Mouse (Mus musculus): Measurements from ENCODE around the gene Adamts1. TPM values are rescaled to one million over a fixed set of nuclear protein-coding genes. Genes with fewer than 3 reads are reported as not detected.

Adamts1 gene
- polyA plus RNA-seq (2014; fragmentation: Nextera tagmentation; extraction: Ambion mirVana), result 6.7 and 7.4 TPM in 2 replicates

- peak; percentile 87 for DNase-seq (ENCODE audit: low spot score)
- Histone ChIP-seq H3K4me3 (ENCODE audit: low read depth, low read length) (peak within 1 kb of the TSS; percentile 49), H3K27me3 (replicated peaks; ENCODE audit: control insufficient read depth, insufficient read depth, low read length) (no peaks in the 10 kb centered on the region), H3K4me2 (ENCODE audit: low read length) (peak within 1 kb of the TSS; percentile 92), H3K4me1 (ENCODE audit: control insufficient read depth, insufficient read depth, low read length) (peaks cover 10% of the 10 kb centered on the region; the same call in 1 of the 2 replicates), H3K9me3 (replicated peaks; ENCODE audit: control insufficient read depth, low read length) (no peaks in the 10 kb centered on the region), H3K9ac (ENCODE audit: low read length) (peak within 1 kb of the TSS; percentile 68), H3K27ac (ENCODE audit: low read depth, low read length) (peak within 1 kb of the TSS; percentile 72; the same call in 1 of the 2 replicates), H3K36me3 (ENCODE audit: control insufficient read depth, insufficient read depth, low read length) (no peaks in the 10 kb centered on the region)
- under 1% methylated on average over 26 of the region's 26 CpGs for WGBS
- ATAC-seq, result peak; percentile 80
Measured at GRCm38 (mm10) chr16:85802954-85803353, at the start of gene Adamts1. Gene Adamts1 (minus strand): TSS chr16:85803113.

DNA sequence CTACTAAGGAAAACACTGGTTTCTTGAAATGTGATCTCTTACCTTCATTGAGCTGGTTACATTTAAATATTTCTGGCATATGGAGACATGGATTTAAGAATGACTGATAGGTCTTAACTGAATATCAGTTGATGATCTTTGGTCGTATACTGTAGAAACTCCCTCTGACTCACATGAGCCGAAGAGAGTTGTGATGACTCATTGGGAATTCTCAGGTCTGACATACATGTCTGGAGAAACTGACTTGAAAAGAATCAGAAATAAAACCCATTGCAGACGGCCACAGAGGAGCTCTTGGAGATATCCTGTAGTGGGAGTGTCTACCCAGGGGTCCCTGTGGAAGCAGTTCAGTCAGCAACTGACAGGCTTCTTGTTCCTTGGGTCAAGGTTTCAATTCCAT is 24.2 kb upstream of the Adamts1 start:
- ATAC-seq (no peak), DNase-seq (ENCODE audit: low spot score) (no peak)
- H3K27me3 ChIP-seq (replicated peaks; ENCODE audit: control insufficient read depth, insufficient read depth, low read length), result no peaks in the 10 kb centered on the region

DNA sequence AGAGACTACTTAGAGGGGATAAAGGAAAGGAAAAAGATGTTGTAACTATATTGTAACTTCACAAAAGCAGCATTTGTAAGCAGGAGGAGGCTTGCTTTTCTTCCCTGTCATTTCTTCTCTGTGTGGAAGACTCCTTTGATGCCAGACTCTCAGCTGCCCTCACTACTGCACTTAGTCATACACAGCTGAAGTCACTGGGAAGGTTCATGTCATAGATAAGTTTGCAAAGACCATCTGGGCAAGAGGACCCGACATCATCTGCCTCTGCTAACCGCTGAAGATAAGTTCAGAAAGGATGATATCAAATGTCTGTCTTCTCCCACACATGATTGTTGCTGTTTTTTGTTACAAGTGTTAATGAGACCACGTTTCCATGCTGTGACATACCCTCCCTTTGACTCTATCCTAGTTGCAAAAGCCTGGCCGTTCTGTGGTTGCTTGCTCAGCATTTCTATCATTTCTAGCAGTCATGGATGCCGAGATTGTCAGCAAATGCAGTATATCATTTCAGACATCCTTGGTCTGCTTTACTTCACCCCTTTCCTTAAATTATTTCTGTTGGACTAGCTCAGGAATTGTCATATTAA is 19.5 kb upstream of the Adamts1 start:
- 87% methylated on average over 5 of the region's 5 CpGs for WGBS
- Histone ChIP-seq H3K4me2 (ENCODE audit: low read length) (no peak overlapping the region), H3K4me3 (ENCODE audit: low read depth, low read length) (no peak overlapping the region), H3K4me1 (ENCODE audit: control insufficient read depth, insufficient read depth, low read length) (no peaks in the 10 kb centered on the region), H3K27me3 (replicated peaks; ENCODE audit: control insufficient read depth, insufficient read depth, low read length) (no peaks in the 10 kb centered on the region), H3K9me3 (replicated peaks; ENCODE audit: control insufficient read depth, low read length) (no peaks in the 10 kb centered on the region), H3K9ac (ENCODE audit: low read length) (no peak overlapping the region), H3K27ac (ENCODE audit: low read depth, low read length) (no peak overlapping the region), H3K36me3 (ENCODE audit: control insufficient read depth, insufficient read depth, low read length) (no peaks in the 10 kb centered on the region)
- DNase-seq (ENCODE audit: low spot score) (no peak), ATAC-seq (no peak)

More for the DNA sequence above, 24.2 kb upstream of the Adamts1 start:
- Histone ChIP-seq H3K4me3 (ENCODE audit: low read depth, low read length) (no peak overlapping the region), H3K36me3 (ENCODE audit: control insufficient read depth, insufficient read depth, low read length) (no peaks in the 10 kb centered on the region), H3K4me2 (ENCODE audit: low read length) (no peak overlapping the region), H3K4me1 (ENCODE audit: control insufficient read depth, insufficient read depth, low read length) (no peaks in the 10 kb centered on the region), H3K9me3 (replicated peaks; ENCODE audit: control insufficient read depth, low read length) (no peaks in the 10 kb centered on the region), H3K27ac (ENCODE audit: low read depth, low read length) (no peak overlapping the region), H3K9ac (ENCODE audit: low read length) (no peak overlapping the region)
- 81% methylated on average over 3 of the region's 3 CpGs for WGBS

DNA sequence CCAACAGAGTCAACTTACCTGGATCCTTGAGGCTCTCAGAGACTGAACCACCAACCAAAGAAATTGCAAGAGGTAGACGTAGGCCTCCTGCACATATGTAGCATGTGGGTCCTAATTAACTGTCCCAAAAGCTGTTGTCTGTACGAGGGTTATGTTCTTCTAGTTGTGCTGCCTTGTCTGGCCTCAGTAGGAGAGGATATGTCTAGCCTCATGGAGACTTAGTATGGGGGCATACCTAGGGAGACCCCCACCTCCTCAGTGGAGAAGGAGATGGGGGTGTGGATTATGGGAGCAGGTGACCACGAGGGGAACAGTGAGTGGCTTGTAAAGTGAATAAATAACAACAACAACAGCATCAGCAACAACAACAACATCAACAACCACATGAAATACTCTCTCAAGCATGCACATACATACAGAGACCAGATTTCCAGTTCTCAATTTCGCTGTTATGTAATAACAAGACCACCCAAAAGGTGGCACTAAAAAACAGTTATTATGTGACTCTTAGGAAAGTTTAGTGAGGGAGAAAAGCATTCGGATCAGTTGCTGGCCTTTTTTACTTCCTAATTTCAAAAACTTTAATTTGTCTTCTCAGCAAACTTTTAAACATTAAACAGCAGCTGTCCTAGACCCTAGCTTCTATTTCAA is 17.0 kb upstream of the Adamts1 start:
- no peak overlapping the region for H3K9ac ChIP-seq (ENCODE audit: low read length)
- no peak overlapping the region for H3K27ac ChIP-seq (ENCODE audit: low read depth, low read length)
- H3K9me3 ChIP-seq (replicated peaks; ENCODE audit: control insufficient read depth, low read length), result no peaks in the 10 kb centered on the region
- H3K36me3 ChIP-seq (ENCODE audit: control insufficient read depth, insufficient read depth, low read length), result no peaks in the 10 kb centered on the region
- ATAC-seq (peak; percentile 70), DNase-seq (ENCODE audit: low spot score) (peak; percentile 71)
- no peak overlapping the region for H3K4me3 ChIP-seq (ENCODE audit: low read depth, low read length)
- no peak overlapping the region for H3K4me2 ChIP-seq (ENCODE audit: low read length)
- H3K4me1 ChIP-seq (ENCODE audit: control insufficient read depth, insufficient read depth, low read length), result no peaks in the 10 kb centered on the region
- WGBS, result 63% methylated on average over 5 of the region's 5 CpGs
- H3K27me3 ChIP-seq (replicated peaks; ENCODE audit: control insufficient read depth, insufficient read depth, low read length), result no peaks in the 10 kb centered on the region

DNA sequence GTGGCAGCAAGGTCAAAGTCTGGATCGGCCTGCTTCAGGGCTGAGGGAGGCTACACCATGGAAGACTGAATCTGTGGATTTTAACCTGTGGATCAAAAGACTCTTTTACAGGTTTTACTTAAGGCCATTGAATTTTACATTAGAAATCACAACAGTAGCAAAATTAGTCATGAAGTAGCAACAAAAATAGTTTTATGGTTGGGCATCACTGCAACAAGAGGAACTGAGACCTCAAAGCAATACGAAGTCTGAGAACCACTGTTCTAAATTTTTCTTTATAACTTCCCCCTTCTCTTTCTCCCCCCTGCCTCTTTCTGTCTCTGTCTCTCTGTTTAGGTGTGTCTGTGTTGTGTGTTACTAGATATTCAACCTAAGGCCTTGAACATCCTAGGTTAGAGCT is 11.2 kb upstream of the Adamts1 start:
- H3K27ac ChIP-seq (ENCODE audit: low read depth, low read length), result no peak overlapping the region
- no peaks in the 10 kb centered on the region for H3K27me3 ChIP-seq (replicated peaks; ENCODE audit: control insufficient read depth, insufficient read depth, low read length)
- no peak overlapping the region for H3K4me2 ChIP-seq (ENCODE audit: low read length)
- H3K4me1 ChIP-seq (ENCODE audit: control insufficient read depth, insufficient read depth, low read length), result no peaks in the 10 kb centered on the region
- H3K36me3 ChIP-seq (ENCODE audit: control insufficient read depth, insufficient read depth, low read length), result no peaks in the 10 kb centered on the region
- H3K9ac ChIP-seq (ENCODE audit: low read length), result no peak overlapping the region
- DNase-seq (ENCODE audit: low spot score), result no peak
- H3K9me3 ChIP-seq (replicated peaks; ENCODE audit: control insufficient read depth, low read length), result no peaks in the 10 kb centered on the region
- H3K4me3 ChIP-seq (ENCODE audit: low read depth, low read length), result no peak overlapping the region
- 89% methylated on average over 2 of the region's 2 CpGs for WGBS
- ATAC-seq, result no peak

- no peak overlapping the region for H3K9ac ChIP-seq (ENCODE audit: low read length)
- ATAC-seq, result no peak
- H3K27me3 ChIP-seq (replicated peaks; ENCODE audit: control insufficient read depth, insufficient read depth, low read length), result no peaks in the 10 kb centered on the region
- no peaks in the 10 kb centered on the region for H3K9me3 ChIP-seq (replicated peaks; ENCODE audit: control insufficient read depth, low read length)
- H3K4me3 ChIP-seq (ENCODE audit: low read depth, low read length), result no peak overlapping the region
- WGBS, result 16% methylated on average over 2 of the region's 2 CpGs
- peak; percentile 76 for DNase-seq (ENCODE audit: low spot score)
- no peak overlapping the region for H3K4me2 ChIP-seq (ENCODE audit: low read length)
- 0 out of 2 replicates have a peak, but pooled peaks cover 5% of the 10 kb centered on the region for H3K4me1 ChIP-seq (ENCODE audit: control insufficient read depth, insufficient read depth, low read length)
- no peak overlapping the region for H3K27ac ChIP-seq (ENCODE audit: low read depth, low read length)
- no peaks in the 10 kb centered on the region for H3K36me3 ChIP-seq (ENCODE audit: control insufficient read depth, insufficient read depth, low read length)
Measured at GRCm38 (mm10) chr16:85807626-85808025, 4.7 kb upstream of the Adamts1 start.

- peaks cover 5% of the 10 kb centered on the region; the same call in 1 of the 2 replicates for H3K4me1 ChIP-seq (ENCODE audit: control insufficient read depth, insufficient read depth, low read length)
- no peak for ATAC-seq
- no peaks in the 10 kb centered on the region for H3K36me3 ChIP-seq (ENCODE audit: control insufficient read depth, insufficient read depth, low read length)
- WGBS, result 19% methylated on average over 3 of the region's 3 CpGs
- no peak overlapping the region for H3K9ac ChIP-seq (ENCODE audit: low read length)
- no peak overlapping the region for H3K4me2 ChIP-seq (ENCODE audit: low read length)
- DNase-seq (ENCODE audit: low spot score), result peak; percentile 92
- no peaks in the 10 kb centered on the region for H3K27me3 ChIP-seq (replicated peaks; ENCODE audit: control insufficient read depth, insufficient read depth, low read length)
- no peak overlapping the region for H3K27ac ChIP-seq (ENCODE audit: low read depth, low read length)
- no peaks in the 10 kb centered on the region for H3K9me3 ChIP-seq (replicated peaks; ENCODE audit: control insufficient read depth, low read length)
- no peak overlapping the region for H3K4me3 ChIP-seq (ENCODE audit: low read depth, low read length)
Measured at GRCm38 (mm10) chr16:85807072-85807471, 4.2 kb upstream of the Adamts1 start.

- no peaks in the 10 kb centered on the region for H3K9me3 ChIP-seq (replicated peaks; ENCODE audit: control insufficient read depth, low read length)
- WGBS, result 57% methylated on average over 2 of the region's 2 CpGs
- no peak overlapping the region for H3K9ac ChIP-seq (ENCODE audit: low read length)
- no peak overlapping the region; the same call in 1 of the 2 replicates for H3K27ac ChIP-seq (ENCODE audit: low read depth, low read length)
- DNase-seq (ENCODE audit: low spot score) (peak; percentile 48), ATAC-seq (no peak)
- no peak overlapping the region for H3K4me2 ChIP-seq (ENCODE audit: low read length)
- H3K27me3 ChIP-seq (replicated peaks; ENCODE audit: control insufficient read depth, insufficient read depth, low read length), result no peaks in the 10 kb centered on the region
- no peak overlapping the region for H3K4me3 ChIP-seq (ENCODE audit: low read depth, low read length)
- no peaks in the 10 kb centered on the region for H3K36me3 ChIP-seq (ENCODE audit: control insufficient read depth, insufficient read depth, low read length)
- H3K4me1 ChIP-seq (ENCODE audit: control insufficient read depth, insufficient read depth, low read length), result peaks cover 10% of the 10 kb centered on the region; the same call in 1 of the 2 replicates
Measured at GRCm38 (mm10) chr16:85805581-85805980, 2.7 kb upstream of the Adamts1 start.

All from forebrain, embryonic 14.5 days (tissue).